Mouse (Mus musculus): Measurements from ENCODE around the gene 9130213A22Rik.

DNA sequence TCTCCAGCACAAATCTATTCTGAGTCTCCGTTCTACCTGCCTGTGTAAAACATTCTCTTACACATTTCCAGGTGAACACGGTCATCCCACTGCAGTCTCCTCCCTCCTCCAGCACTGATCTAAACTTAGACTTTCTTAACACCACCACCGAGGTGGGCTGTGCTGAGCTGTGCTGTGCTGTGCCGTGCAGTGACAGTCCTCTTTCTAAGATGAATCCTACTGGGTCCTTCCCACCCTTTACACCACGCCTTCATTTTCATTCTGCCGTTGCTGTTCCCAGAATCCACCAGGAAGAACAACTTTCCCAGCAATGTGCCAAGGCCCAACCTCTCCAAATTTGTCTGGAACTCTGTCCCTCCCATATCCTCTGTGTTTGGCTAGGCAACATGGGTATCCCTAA lies 36.0 kb downstream of the 9130213A22Rik start:
- TF ChIP-seq TAL1 (IDR thresholded peaks at IDR 0.05; ENCODE audit: low read length) (no peak), ELF1 (IDR thresholded peaks at IDR 0.05; ENCODE audit: low read depth, low read length) (no peak), GATA1 (IDR thresholded peaks at IDR 0.05; ENCODE audit: low read depth, low read length) (no peak), RCOR1 (IDR thresholded peaks at IDR 0.05; ENCODE audit: low read depth, low read length) (no peak), ZC3H11A (IDR thresholded peaks at IDR 0.05; ENCODE audit: low read depth, low read length) (no peak), POLR2A (IDR thresholded peaks at IDR 0.05; ENCODE audit: control insufficient read depth in 1 of 2, insufficient read depth in 1 of 2, low read depth in 1 of 2, low read length in 2 of 2, poor library complexity in 1 of 2) (no peak), KAT2A (conservative IDR thresholded peaks at IDR 0.05; ENCODE audit: low read depth, low read length) (no peak)

All from MEL (cell line).